Comparison of ENCODE assay signal across 1 mouse cellular context in genomic region chr7:127218670-127219069, GRCm38 (mm10).
TF ChIP-seq lines count a peak whose summit lies in the region.

No protein-coding gene starts in this region.

TF ChIP-seq in CH12.LX, 34 proteins besides CTCF, POLR2A, EP300 and RAD21:
- TF ChIP-seq NELFE (IDR thresholded peaks at IDR 0.05; ENCODE audit: low read depth, low read length) = no peak
- TF ChIP-seq ZC3H11A (IDR thresholded peaks at IDR 0.05; ENCODE audit: low read depth, low read length) = no peak
- TF ChIP-seq UBTF (IDR thresholded peaks at IDR 0.05; ENCODE audit: low read depth, low read length) = 0 out of 2 replicates have a peak, but pooled peaks have one; percentile 5
- no peak for TF ChIP-seq SMC3 (IDR thresholded peaks at IDR 0.05; ENCODE audit: low read depth, low read length)
- TF ChIP-seq MXI1 (IDR thresholded peaks at IDR 0.05; ENCODE audit: low read depth, low read length) = 0 out of 2 replicates have a peak, but pooled peaks have one; percentile 32
- TF ChIP-seq JUN (IDR thresholded peaks at IDR 0.05; ENCODE audit: insufficient read depth, low read depth, low read length) = no peak
- no peak for TF ChIP-seq GABPA (IDR thresholded peaks at IDR 0.05; ENCODE audit: insufficient replicate concordance, low read depth, low read length)
- no peak for TF ChIP-seq MAX (IDR thresholded peaks at IDR 0.05; ENCODE audit: low read length)
- TF ChIP-seq ZNF384 (IDR thresholded peaks at IDR 0.05; ENCODE audit: low read depth, low read length) = peak; percentile 51; the same call in 1 of the 2 replicates
